Mouse (Mus musculus) retina, postnatal 7 days (tissue): ENCODE measurements around the gene Pde4dip.

ENCODE experiments used
- DNase-seq: peaks from one replicate; pipeline ENCODE4 v3.0.0-alpha.2; 2012; ENCODE audit warnings: low read depth, low spot score

Pde4dip gene

GRCm38 (mm10) chr3:97900516-97901490 is 12.3 kb upstream of the Pde4dip start, which contains the start of gene Sec22b:
TSS of gene Sec22b (plus strand) at chr3:97901190.
- peak; percentile 81 for DNase-seq

GRCm38 (mm10) chr3:97898381-97898780 is 9.9 kb upstream of the Pde4dip start:
- no peak for DNase-seq

DNA sequence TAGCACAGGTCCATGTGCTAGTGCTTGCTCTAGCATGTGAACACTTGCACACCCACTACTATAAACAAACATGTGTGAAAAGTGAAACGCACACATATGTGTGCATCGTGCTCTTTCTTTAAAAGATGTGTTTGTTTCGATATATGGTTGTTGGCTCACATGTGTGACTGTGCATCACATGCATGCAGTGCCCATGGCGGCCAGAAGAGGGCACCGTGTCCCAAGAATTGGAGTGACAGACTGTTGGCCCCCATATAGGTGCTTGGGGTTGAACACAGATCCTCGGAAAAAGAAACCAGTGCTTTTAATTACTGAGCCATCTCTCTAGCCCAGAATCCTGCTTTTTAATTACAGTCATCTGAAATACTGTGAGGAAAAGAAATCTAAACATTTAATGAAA is 6.2 kb upstream of the Pde4dip start:
- DNase-seq: no peak

DNA sequence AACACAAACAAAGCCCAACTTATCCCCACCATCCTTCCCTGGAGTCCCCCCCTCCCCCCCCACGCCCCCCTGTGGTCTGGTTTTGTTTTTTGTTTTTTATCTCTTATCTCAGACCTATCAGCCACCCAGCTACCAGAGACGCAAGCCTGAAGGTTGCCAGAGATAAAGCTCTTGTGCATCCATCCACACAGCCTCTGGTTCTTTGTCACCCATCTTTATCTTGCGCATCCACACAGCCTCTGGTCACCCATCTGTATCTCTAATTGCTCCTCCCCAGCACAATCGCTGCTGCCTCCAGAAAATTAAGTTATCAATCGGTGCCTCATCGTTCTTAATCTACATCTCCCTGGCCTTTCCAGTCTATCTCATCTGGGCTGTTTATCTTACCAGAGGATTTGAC is 1.7 kb upstream of the Pde4dip start:
- DNase-seq: no peak

DNA sequence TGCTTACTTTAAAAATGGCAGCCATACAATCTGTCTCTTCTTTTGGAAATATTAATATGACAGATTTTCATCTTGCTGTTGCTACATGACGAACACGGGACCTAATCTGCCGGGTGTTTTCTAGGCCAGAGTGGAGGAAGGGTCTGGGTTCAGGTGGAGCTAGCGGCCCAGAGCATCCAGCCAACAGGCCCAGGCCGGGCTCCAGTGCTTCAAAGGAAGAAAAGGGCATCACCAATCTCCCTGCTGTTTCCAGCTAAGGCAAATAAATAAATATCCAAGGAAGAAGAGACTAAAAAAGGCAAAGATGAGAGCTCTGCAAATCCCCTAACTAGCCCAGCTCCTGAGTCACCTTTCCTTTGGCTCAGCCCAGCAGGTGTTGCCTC is 731 bp downstream of the Pde4dip start:
- DNase-seq: no peak

- no peak for DNase-seq
Measured at GRCm38 (mm10) chr3:97881576-97881975, 6.9 kb downstream of the Pde4dip start.

GRCm38 (mm10) chr3:97879222-97879621 is 9.3 kb downstream of the Pde4dip start:
- peak; percentile 48 for DNase-seq

DNA sequence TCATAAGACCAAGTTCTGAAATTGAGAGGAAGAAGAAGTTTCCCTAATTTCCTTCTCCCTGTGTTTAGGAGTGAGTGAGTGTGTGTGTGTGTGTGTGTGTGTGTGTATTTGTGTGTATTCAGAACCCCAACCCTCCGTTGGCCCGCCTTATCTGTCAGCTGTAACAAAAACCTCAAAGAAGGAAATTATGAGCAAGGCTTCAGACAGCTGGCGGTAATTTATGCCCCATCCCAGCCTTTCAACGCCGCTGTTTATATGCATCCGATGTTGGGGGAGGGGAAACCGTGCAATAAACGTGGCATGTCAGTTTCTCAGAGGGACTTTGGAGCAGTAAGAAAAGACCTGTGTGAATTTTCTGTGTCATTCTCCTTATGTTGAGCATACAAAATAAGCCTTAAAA is 12.2 kb downstream of the Pde4dip start:
- no peak for DNase-seq

GRCm38 (mm10) chr3:97874777-97875176 is 13.7 kb downstream of the Pde4dip start:
- no peak for DNase-seq

DNA sequence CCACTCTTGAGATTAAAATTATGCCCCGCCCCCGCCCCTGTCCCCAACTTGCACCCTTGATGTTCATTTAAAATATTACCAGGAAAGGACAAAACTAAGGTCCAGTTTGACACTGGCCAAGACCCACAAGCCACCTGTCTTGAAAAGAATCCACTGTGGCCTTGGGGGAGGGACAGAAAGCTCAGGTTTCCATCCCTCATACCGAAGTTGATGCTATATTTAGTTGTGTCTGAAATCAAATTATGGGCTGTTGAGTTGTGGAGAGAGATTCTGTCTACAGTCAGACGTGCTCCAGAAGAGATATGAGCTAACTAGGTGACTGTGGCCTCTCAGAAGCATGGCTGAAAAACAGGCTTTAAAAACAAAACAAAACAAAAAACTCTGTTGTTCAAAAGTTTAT is 18.8 kb downstream of the Pde4dip start:
- DNase-seq: no peak

- DNase-seq: no peak
Measured at GRCm38 (mm10) chr3:97868733-97869132, 19.8 kb downstream of the Pde4dip start.

GRCm38 (mm10) chr3:97868024-97868689 is 20.4 kb downstream of the Pde4dip start:
- DNase-seq: peak; percentile 27

GRCm38 (mm10) chr3:97867221-97868023 is 21.1 kb downstream of the Pde4dip start:
- no peak for DNase-seq

DNA sequence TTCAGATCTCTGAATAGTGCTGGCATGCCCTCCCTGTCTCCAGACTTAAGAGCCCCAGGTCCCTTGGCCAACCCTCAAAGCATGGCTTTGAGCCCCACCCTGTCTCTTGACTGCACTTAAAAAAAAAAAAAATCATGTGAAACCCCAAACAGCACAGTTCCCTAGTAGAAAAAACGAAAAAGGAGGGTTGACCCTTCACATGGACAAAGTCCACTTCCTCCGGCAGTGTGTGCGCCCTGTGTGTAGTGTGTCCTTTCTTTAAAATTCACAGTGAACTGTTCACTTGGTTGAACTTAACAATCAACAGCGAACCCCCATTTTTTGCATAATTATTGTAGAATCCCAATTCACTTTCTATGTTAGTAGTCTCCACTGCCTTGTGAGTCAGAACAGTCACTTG is 21.8 kb downstream of the Pde4dip start:
- DNase-seq: no peak

DNA sequence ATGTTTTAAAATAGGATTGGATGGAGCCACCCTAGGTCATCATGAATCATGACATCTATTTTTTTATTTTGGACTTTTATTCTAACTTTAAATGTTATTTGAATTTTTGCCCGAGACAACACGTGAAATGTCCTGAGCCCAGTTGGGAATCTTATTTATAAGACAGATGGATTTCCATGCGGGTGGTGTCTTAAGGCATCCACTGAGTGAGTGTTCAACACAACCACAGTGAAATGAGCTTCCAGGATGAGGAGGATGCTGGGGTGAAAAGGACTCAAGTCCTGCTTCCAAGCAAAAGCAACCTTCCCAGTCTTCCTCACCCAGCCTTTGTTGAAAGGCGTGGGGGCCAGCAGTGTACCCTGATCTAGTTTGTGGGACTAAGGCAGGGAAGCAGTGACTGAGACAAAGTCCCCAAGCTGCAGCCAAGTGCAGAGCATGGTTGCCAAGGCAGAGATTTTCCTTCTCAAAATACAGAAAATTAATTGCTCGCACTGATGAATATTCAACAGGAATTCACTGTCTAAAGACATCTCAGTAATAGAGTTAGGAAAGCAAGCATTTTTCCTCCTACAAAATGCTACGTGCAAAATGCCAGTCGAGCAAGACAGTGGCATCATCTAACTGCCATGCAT is 27.6 kb downstream of the Pde4dip start:
- no peak for DNase-seq

- DNase-seq: no peak
Measured at GRCm38 (mm10) chr3:97859400-97859799, 29.1 kb downstream of the Pde4dip start.

DNA sequence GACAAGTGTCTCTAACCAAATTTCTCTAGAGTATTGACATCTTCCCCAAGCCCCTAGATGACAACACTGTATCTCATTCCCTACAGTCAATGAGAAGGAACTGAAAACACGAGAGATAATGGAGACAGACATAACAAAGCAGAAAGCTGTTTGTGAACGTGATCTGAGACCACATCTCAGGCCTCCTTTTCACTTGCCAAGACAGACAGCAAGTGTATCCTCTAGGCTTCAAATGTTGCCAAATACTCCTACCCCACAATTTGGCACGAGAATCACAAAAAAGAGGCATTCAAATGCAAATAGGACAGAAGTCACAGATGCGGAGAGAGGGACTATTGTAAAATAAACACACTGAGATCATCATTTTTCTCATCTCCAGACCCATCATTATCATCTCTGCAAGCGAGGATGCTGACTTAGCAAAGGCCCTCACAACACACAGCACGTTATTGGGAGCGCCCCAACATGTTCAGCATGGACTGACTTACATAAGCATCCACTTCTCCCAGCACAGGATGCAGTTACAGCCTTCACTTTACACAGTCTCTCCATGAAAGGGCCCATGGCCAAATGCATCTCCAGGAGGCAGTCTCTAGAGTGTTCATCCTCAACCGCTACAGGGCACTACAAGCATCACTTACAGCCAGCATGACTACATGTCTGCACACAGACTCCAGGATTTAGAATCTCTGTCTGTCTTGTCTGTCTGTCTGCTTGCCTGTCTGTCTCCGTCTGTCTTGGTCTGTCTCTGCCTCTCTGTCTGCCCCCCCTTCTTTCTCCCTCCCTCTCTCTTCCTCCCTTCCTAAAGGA is 33.7 kb downstream of the Pde4dip start:
- DNase-seq: no peak

DNA sequence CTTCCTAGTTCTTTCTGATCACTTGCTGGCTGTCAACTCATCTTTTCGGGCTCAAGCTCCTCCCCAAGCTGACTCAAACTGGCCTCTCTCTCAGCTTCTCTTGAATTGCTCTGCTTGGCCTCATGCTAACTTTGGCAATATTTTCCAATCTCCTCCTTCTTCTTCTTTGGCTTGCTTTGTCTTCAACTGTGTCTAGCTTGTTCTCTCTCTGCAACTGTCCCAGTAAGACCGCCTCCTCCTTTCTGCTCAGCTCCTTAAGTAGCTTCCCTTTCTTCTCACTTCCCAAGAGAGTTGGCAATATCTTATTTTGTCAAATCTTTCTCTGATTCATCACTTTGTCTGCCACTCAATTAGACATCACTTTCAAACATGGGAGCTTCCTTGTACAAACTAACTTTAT is 36.7 kb downstream of the Pde4dip start:
- no peak for DNase-seq

GRCm38 (mm10) chr3:97847626-97848025 is 40.9 kb downstream of the Pde4dip start:
- no peak for DNase-seq

DNA sequence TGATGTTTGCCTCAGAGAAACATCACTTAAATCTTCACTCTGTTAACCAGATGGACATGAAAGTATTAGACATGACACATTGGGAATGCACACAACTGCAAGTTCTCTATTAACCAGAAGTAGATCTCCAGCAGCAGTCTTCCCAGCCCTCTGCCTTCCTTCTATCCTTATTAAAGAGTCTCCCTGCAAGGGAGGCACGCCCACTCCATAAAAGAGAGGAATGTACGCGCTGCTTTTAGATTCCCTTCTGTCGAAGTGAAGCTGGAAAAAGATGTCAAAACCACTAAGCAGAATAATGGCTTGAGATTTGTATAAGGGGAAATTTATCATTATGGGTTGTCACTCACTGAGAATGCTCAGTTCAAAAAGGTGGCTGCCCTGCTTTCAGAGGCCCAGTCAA is 42.1 kb downstream of the Pde4dip start:
- DNase-seq: no peak

DNA sequence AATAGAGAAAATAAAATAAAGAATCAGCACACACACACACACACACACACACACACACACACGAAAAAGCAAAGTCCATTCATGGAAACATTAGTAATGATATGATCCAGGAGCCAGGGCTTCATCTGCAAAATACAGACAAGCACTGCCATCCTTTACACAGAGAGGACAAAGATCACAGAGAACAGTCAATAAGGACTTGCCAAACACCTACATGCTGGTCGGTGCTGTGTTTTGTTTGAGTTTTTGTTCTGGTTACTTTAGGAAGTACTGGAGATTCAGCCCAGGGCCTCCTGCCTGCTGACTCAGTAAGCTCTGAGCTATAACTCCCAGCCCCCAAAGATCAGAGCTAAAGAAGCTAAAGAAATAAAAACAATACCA is 43.7 kb downstream of the Pde4dip start:
- DNase-seq: no peak
